Mouse (Mus musculus): ENCODE measurements around the gene Mup7. TPM values are rescaled to one million over a fixed set of nuclear protein-coding genes. Genes with fewer than 3 reads are reported as not detected.
"Not testable (repeated sequence)": the region's sequence is repeated elsewhere in the genome, so short reads cannot be mapped to it uniquely, and the experiment has no call there.

Mup7 gene
- total RNA-seq (2022): not detected

DNA sequence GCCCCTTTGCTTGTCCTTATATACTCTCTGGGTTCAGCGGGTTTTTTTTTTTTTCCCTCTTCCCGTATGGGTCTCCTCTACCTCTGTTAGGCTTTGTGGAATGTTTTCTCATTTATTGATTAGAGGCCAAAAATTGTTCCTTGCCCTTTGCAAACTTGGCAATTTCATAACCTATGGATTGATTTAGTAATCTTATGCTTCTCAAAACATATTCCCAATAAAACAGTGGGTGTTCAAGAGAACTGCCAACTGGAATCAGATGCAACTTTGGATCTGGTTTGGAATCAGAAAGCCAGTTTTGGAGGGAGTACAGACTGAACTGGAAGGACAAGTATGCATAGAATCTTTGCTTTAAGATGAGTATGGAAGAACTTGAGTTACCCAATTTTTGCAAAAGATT, at the start of gene Mup7:
TSS of gene Mup7 (minus strand) at position 101 of the 400 bp plus-strand sequence.
- DNase-seq (ENCODE audit: low spot score in 2 of 2): not testable (repeated sequence)

DNA sequence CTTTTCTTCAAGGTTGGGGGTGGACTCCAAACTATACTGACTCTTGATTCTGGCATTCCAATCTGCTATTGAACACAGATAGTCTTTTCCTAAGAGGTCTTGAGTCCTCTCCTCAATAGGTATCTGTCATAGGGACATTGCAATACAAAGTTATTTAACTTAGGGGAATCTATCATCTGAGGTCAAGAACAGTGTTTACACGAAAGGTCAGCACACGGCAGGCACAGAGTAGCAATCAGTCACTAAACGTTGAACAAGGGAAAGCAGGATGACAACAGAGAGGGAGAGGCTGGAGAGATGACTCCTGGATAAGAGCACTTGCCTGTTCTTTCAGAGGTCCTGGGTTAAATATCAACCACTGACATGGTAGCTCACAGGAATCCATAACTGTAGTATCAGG, 9.6 kb upstream of the Mup7 start:
- DNase-seq (ENCODE audit: low spot score in 2 of 2): not testable (repeated sequence)

DNA sequence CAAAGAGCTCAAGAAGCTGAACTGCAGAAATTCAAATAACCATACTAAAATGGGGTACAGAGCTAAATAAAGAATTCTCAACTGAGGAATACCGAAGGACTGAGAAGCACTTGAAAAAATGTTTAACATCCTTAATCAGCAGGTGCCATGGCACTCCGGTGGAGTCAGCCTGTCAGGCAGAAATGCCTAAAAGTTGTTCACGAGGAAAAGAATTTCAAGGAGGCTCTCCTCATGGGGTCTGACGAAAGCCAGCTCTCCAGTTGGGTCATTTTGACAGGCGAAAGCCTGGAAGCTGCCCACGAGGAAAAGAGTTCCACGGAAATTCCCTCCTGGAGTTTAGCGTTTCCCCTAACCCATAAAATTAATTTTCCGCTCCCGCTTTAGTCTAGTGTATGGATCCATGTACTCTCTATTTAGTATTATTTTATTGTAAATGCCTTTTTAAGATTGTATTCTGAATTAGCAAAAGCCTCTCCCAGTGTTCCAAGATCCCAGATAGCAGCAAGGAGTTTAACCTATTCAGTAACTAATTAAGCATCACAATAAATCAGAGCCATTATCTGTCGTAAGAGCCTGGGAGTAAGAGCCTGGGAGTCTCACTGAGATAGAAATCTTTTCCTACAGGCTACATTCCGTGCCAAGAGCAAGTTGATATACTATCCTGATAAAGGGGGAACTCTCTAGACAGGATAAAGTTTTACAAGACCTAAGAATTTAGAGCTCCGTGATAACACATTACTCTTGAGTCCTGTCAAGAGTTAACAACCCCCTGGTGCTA, 40.8 kb downstream of the Mup7 start:
- not testable (repeated sequence) for DNase-seq (ENCODE audit: low spot score in 2 of 2)

DNA sequence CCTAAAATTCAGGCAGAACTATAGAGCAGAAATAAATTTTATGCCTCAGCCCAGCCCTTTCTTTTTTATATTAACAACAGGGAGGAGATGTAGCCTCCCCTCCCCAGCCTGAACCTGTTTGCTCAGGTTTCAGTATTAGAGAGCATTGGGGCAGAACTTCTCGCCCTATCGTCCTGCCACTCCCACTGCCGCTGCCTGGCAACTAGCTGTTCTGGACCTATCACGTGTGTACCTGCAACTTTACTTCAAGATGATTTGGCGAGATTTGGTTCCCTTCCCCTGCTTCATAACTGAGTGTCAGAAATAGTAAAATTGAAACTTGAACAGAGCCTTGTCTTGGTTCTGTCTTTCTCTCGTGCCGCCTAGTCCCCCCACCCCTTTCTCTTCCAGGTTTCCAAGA, 50.1 kb downstream of the Mup7 start:
- DNase-seq (ENCODE audit: low spot score in 2 of 2): not testable (repeated sequence)

Other genes starting within 250 kb of the Mup7 start
- not detected for gene Slc46a2, start 155.4 kb downstream of the Mup7 start, total RNA-seq (2022)
- gene Mup4, start 109.8 kb downstream of the Mup7 start, total RNA-seq (2022): not detected
- not detected for gene Mup6, start 106.2 kb downstream of the Mup7 start, total RNA-seq (2022)
- gene Mup2, start 83.8 kb upstream of the Mup7 start, total RNA-seq (2022): not detected
- gene Mup8, start 152.1 kb upstream of the Mup7 start, total RNA-seq (2022): not detected